Mouse (Mus musculus): ENCODE measurements at regions not wholly inside any gene's neighbourhood (a gene's known extent, or its start where the extent isn't known, plus 50 kb on each side); places are given as distances from the start of the nearest gene placed in this dataset.
A peak's percentile ranks its signal among the peaks of the same experiment; 100 is the strongest.

DNA sequence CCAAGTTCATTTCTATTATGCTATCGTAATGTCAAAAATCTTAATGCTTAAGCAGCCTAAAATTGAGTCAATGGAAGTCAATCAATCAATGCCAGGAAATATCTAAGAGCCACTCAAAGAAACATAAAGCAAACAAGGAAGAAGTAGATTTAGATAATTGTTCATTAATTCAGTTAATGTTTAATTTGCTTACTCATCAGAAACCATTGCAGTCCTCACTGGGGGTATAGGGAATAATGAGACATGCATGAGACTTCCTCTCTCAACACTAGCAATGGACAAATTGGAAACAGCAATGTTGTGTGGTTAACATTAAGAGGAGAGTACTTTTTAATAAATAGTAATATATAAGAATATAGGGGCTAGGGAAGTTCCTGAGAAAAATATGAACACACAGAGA, 209.9 kb downstream of the Etaa1 start:
- no peak for DNase-seq (ENCODE audit: low read depth, low spot score)

DNA sequence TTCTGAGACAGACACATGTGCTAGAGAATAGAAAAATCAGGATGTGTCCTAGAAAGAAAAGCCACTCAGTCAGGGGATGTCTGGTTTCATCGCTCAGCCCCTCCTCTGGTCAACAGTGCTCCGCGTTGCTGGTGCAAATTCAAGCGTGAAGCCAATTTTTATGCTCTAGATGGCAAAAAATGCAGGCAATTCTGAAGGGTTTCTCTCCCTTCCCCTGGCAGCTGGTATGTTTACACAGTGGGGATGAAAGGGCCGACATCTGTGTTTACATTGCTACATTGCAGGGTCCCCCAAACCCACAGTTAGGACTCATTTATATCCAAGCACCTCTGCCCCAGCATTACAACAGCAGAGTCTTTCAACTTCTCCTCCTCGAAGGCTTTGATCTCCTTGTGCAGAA, 203.3 kb downstream of the Etaa1 start:
- no peak for DNase-seq (ENCODE audit: low read depth, low spot score)

DNA sequence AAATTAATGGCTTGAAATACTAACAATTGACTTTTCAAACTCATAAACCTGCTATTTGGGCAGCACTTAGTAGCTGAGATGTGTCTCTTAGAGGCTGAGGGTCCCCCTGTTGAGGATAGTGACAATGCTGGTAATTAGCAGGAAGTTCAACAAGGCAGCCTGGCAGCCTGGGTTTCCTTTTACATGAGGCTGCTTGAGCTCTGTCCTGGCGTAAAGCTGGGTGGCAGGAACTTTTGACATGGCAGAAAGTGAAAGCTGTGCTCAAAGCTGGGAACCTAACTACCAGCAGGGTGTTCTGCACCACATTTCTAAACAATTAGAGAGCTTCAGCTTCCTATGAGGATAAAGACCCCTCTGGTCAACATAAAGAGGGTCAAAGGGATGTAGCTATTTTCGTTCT, 194.5 kb downstream of the Etaa1 start:
- no peak for DNase-seq (ENCODE audit: low read depth, low spot score)

DNA sequence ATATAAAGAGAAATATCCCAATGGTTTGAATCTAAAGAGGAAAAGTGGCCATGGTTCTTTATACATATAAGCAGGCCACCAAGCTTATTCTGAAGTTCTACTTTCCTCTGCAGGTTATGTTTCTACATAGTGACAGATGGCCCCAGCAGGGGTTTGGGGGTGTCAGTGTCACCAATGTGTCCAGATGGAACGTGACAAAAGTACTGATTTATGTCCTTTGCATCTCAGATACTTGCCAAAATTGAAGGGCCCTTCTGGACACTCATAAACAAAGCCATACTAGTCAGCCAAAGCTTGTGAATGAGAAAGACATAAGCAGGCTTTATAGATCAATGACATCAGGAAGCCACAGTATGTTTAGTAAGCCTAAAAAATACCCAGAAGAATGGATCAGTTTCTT, 190.3 kb downstream of the Etaa1 start:
- no peak for DNase-seq (ENCODE audit: low read depth, low spot score)

DNA sequence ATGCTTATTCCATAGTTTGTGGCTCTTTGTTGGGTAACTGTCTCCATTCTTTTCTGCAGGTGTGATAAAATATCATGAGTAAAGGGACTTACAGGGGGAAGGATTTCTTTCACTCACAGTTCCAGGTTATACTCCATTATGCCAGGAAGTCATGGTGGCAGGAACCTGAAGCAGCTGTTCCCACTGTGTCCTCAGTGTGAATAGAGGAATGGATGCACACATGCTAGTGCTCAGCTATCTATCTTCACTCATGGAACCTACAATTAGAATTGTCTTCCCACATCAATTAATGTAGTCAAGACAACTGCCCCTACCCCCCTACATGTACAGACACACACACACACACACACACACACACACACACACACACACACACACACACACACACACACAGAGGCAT, 189.5 kb downstream of the Etaa1 start:
- DNase-seq (ENCODE audit: low read depth, low spot score), result no peak

DNA sequence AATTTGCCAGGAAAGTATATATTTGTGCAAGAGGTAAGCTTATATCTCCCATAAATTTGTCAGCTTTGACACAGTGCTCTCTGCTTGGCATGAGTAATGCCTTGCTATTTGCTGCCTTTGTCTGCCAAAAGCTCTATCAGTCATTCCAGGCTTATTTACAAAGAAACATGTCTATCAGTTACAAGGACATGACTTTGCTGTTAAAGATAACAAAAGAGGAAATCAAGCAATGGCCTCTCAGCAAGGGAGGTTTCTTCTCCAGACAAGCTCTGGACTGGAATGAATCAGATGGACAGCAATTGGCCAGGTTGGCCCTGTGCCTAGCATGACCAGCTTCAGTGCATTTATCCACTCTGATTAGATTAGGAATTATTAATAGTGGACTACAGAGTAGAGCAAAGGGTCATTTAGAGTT, 185.3 kb downstream of the Etaa1 start:
- no peak for DNase-seq (ENCODE audit: low read depth, low spot score)

DNA sequence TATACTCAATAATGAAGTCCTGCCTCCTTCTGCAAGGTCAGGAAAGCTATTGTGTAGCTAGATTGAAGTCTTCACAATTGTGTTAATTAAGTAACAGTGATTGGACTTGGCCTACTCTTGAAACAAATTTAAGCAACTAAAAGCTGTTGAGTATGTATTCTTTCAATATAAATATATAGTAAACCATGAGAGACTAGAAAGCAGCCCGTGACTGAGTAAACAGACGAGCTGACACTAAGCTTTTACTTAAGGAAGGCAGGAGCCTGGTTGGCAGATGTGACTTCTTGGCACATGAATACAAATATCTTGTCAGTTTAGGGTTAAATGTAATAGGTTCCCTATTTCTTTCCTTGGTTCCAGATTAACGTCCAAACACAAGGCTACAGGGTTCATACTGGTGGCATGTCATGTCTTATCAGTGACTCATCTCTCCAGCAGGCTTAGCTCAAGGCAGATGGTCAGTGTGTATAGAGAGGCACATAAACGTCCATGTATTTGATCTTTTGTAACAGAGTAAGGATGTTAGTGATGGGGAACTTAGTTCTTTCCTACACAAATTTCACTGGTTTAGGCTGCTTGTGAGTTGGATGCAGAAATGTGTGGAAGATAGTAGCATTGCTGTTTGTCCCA, 184.7 kb downstream of the Etaa1 start:
- DNase-seq (ENCODE audit: low read depth, low spot score), result no peak

DNA sequence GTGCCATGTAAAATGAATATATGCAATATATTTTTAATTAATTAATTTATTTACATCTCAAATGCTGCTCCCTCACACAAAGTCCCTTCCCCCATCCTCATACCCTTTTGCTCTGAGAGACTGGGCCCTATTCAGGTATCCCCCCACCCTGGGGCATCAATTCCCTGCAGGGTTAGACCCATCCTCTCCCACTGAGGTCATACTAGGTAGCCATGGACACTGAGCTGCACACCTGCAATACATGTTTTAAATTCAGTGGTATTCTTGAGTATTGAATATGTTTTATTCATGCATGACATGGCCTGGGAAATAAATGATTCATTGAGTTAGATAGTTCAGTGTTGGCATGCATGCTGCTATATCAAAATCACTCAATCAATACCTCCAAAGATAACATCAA, 156.0 kb downstream of the Etaa1 start:
- no peak for DNase-seq (ENCODE audit: low read depth, low spot score)

DNA sequence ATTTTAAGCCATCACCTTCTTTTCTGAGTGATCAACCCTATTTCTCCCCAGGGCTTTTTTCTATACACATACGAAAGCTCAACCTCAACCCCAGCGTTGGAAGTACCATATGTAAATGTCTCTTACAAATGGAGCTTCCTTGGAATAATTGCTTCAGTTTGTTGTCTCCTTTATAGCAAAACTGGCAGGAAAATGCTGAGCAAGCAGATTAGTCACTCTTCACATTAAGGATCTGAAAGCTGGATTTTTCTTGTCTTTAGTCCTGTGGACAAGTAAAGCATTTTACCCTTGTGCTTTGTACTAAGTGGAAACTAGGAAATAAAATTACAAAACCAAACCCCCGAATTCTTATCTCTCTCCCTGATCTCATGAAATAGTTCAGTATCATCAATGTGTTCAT, 145.8 kb downstream of the Etaa1 start:
- no peak for DNase-seq (ENCODE audit: low read depth, low spot score)

DNA sequence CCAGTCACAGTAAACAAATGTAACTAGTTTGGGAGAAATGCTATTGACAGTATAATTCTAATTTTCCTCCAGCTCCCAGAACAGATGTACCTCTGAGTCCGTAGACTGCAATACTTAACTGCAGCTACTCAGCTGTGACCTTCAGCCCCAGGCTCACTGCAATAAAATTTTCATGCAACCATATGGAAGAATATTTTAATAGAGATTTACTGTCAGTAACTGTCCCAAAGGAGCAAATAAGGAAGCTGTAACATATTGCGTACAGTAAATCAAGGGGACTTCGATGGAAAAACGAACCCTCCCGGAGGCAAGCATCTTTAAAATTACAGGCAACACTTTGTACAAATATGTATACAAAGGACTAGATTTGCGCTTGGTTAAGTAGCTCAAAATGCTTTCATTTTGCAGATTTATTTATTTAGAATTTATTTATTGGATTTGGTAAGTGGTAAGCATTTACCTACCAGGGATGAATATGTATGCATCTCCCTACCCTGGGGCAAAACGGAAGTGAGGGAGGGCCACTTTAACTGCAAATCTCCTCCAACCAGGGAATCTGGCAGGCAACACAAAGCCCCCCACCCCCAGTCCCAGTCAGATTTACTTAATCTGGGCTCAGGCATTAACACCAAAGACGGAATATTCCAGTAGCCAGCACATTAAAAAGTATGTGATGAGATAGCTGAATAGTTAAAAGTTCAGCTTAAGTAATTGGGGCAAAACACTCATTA, 141.7 kb downstream of the Etaa1 start:
- DNase-seq (ENCODE audit: low read depth, low spot score), result no peak

DNA sequence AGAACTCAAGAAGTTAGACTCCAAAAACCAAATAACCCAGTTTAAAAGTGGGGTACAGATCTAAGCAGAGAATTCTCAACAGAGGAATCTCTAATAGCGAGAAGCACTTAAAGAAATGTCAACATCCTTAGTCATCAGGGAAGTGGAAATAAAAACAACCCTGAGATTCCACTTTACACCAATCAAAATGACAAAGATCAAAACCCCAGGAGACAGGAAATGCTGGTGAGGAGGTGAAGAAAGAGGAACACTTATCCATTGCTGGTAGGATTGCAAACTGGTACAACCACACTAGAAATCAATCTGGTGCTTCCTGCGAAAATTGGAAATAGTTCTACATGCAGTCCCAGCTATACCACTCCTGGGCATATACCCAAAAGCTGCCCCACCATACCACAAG, 111.0 kb downstream of the Etaa1 start:
- DNase-seq (ENCODE audit: low read depth, low spot score), result no peak

DNA sequence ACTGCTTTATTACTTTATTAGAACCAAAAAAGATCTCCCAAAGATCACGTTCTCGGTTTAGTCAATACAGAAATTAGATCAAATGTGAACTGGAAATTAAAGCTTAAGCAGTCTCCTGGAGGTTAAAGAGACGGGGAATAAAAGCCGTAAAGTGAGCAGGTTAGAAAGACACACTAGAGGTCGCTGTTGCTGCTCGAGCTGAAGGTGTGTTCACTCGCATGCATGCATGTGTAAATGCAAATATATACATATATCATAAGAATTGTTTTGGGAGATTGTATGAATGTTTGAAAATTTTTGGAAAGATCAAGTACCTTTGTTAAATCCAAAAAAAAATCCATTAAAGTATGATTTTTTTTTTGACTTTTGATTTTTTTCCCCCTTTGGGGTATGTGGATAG, 101.3 kb downstream of the Etaa1 start:
- DNase-seq (ENCODE audit: low read depth, low spot score), result peak; percentile 28

DNA sequence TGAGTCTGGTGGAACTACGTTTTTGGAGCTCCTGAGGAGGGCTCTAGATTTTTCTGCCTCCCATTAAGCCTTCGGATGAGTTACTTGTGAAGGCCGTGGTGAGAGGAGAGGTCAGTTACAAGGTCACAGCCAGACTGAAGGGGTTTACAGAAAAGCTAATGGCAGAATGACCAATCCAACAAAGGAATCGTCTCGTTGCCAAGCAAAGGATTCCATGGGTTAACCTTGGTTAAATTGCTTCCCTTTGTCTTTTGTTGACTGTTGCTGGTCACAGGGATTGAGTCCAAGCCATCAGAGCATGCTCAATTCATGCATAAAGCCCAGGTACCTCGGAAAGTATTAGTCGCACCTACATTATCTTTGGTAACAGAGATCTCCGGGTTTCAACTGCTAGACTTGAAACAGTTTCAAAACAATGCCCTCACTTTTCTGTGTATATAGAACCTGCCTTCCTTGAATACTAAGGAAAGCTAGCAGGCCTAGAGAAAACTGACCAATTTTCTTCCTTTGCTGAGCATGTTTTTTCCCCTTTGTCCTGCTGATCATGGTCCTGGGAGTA, 100.3 kb downstream of the Etaa1 start:
- DNase-seq (ENCODE audit: low read depth, low spot score), result no peak

DNA sequence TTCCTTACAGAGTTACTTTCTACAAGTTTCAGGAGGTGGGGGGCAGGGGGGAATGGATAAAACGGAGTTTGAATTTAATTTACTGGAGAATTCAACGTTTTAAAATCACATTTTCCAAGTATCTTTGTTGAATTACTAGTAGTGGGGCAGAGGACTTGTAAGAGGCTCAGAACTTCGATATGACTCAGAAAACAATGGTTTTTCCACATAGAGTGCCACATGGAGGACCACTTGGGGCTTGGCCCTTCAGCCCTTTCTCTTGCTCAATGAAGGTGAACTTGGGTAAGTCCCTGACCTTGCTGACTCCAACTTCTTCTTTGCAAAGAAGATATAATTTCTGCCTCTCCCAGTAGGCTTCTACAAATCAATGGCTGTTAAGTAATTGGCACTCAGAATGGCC, 99.8 kb downstream of the Etaa1 start:
- no peak for DNase-seq (ENCODE audit: low read depth, low spot score)

DNA sequence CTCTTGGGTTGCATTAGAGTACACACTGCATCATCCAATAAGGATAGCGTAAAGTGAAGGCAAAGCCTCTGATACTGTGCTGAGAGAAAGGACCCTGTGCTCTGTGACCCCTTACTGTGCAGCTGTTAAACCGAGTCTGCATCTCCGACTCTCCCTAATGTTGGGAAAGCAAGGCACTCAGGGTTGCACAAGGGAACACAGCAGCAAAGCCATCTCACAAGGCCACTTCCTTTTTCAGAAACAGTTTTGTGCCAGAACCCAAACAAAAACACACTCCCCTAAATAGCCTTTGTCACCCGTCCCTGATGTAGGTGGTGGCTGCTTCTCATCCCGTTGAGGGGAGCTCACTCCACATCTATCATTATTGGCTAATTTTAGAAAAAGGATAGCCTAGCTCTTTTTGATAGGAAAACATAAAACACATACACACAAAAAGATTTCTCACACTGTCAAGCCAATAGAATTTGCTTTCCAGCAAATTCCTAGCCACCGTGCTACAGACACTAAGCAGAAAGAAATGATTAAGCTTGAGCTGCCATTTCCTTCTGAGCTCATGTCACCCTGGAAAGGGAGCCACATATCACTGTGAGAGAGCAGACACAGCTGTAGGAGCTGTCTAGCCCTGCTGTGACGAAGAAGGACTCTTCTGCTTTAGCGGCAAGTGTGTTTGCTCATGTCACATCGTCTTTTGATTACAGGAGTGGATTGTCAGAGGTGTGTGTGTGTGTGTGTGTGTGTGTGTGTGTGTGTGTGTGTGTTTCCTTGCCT, 94.1 kb downstream of the Etaa1 start:
- no peak for DNase-seq (ENCODE audit: low read depth, low spot score)

DNA sequence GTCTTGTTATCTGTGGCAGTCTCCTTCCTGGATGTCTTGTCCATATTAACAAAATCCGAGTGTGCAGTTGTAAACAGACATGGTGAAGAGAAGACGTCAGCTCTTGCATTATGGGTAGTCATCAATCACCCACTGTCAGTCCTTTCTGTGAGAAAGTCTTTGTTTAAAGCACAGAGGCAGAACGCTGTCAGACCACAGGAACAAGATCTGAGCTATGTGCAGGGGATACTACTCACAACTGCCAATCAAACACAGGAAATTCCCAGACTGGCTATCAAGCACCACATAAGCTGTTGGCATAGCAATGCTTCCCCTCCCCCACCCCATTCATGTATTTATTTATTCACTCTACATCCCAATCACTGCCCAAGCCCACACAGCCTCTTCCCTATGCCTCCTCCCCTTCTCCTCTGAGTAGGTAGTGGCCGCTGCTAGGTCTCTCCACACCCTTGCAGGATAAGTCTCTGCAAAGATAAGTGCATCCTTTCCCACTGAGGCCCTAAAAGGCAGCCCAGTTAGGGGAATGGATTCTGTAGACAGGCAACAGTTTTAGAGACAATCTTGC, 88.8 kb downstream of the Etaa1 start:
- DNase-seq (ENCODE audit: low read depth, low spot score), result no peak

DNA sequence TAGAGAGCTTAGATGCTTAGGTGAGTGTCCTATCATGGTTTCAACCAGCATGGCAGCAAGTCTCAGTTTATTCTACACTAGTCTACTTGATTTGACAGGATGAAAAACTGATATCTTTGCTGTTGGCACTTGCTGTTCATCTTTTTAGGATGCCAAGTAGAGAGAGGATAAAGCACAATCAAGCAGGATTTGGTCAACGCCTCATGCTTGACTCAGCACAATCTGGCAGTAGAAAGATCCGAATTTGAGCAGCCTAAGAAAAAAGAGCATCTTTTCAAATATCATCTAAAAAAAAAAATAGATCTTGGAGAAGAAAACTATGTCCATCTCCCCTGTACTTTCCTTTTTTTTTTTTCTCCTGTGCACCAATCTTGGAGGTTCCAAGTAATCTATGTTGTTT, 83.0 kb downstream of the Etaa1 start:
- no peak for DNase-seq (ENCODE audit: low read depth, low spot score)

DNA sequence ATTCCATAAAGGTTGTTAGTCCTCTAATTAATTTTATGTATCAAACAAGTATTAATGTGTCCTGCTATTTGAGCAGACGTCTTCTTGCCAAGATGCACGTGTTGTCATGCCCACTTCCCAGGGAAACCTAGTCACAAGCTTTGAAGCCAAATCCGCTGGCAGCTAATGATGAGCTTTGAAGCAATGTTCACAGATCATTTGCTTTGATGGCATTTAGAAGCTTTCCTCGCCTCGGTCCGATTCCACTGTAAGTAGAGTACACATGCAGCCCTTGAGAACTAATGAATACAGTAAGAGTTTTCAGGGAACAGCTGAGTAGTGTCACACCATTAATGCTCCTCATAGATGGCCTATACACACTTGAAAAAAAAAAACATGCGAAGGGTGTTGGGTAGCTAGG, 81.8 kb downstream of the Etaa1 start:
- no peak for DNase-seq (ENCODE audit: low read depth, low spot score)

DNA sequence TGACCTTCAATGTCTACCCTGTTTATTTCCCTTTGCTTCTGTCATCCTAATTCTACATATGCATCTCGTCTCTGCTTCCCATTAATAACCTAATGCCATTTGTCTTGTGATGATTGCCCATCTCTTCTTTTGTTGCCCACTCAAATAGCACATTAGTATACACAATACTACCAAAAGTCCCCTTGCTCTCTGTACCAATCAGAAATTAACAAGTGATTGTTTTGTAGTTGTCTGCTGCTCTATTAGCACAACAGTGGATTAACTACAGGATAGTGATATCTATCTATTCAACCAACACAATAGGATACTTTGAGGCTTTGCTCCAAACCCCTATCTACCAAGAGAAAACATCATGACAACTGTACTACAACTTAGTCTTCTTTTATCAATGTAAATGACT, 70.4 kb downstream of the Etaa1 start:
- DNase-seq (ENCODE audit: low read depth, low spot score), result no peak
